Mouse (Mus musculus): ENCODE results near the gene Dppa2. TPM values are rescaled to one million over a fixed set of nuclear protein-coding genes. Genes with fewer than 3 reads are reported as not detected.
"Not testable (repeated sequence)": the region's sequence is repeated elsewhere in the genome, so short reads cannot be mapped to it uniquely, and the experiment has no call there.

The Dppa2 gene
- polyA plus RNA-seq, 1 experiment from 2014 or later: not detected

GRCm38 (mm10) chr16:48303983-48304382 is 275 bp downstream of the Dppa2 start:
- Histone ChIP-seq H3K27me3 (replicated peaks) (no peaks in the 10 kb centered on the region), H3K9ac (replicated peaks) (no peak overlapping the region), H3K27ac (replicated peaks) (no peak overlapping the region), H3K4me2 (no peak overlapping the region), H3K4me1 (no peaks in the 10 kb centered on the region), H3K36me3 (no peaks in the 10 kb centered on the region), H3K4me3 (replicated peaks) (no peak overlapping the region), H3K9me3 (replicated peaks) (no peaks in the 10 kb centered on the region)
- ATAC-seq (ENCODE audit: low FRiP score): no peak
- WGBS: 90% methylated on average over 3 of the region's 3 CpGs

GRCm38 (mm10) chr16:48308916-48309315 is 5.2 kb downstream of the Dppa2 start:
- not testable (repeated sequence) for ATAC-seq (ENCODE audit: low FRiP score); H3K4me1 ChIP-seq; H3K4me2 ChIP-seq; H3K36me3 ChIP-seq; H3K4me3 ChIP-seq (replicated peaks); H3K9me3 ChIP-seq (replicated peaks); H3K9ac ChIP-seq (replicated peaks); H3K27me3 ChIP-seq (replicated peaks); H3K27ac ChIP-seq (replicated peaks)
- 93% methylated on average over 10 of the region's 10 CpGs for WGBS

GRCm38 (mm10) chr16:48309912-48310630 is 6.4 kb downstream of the Dppa2 start:
- H3K4me3 ChIP-seq (replicated peaks): no peak overlapping the region
- WGBS: 79% methylated on average over 12 of the region's 12 CpGs
- no peaks in the 10 kb centered on the region for H3K4me1 ChIP-seq
- no peak overlapping the region for H3K27ac ChIP-seq (replicated peaks)
- ATAC-seq (ENCODE audit: low FRiP score): no peak
- H3K36me3 ChIP-seq: no peaks in the 10 kb centered on the region
- no peak overlapping the region for H3K4me2 ChIP-seq
- no peaks in the 10 kb centered on the region for H3K27me3 ChIP-seq (replicated peaks)
- H3K9me3 ChIP-seq (replicated peaks): no peaks in the 10 kb centered on the region
- H3K9ac ChIP-seq (replicated peaks): no peak overlapping the region

- H3K4me2 ChIP-seq: no peak overlapping the region
- H3K4me1 ChIP-seq: no peaks in the 10 kb centered on the region
- H3K36me3 ChIP-seq: no peaks in the 10 kb centered on the region
- no peak overlapping the region for H3K9ac ChIP-seq (replicated peaks)
- H3K27ac ChIP-seq (replicated peaks): no peak overlapping the region
- no peaks in the 10 kb centered on the region for H3K27me3 ChIP-seq (replicated peaks)
- 85% methylated on average over 3 of the region's 3 CpGs for WGBS
- ATAC-seq (ENCODE audit: low FRiP score): no peak
- no peak overlapping the region for H3K4me3 ChIP-seq (replicated peaks)
- no peaks in the 10 kb centered on the region for H3K9me3 ChIP-seq (replicated peaks)
Observed at GRCm38 (mm10) chr16:48315294-48315693, 11.6 kb downstream of the Dppa2 start.

- H3K36me3 ChIP-seq: no peaks in the 10 kb centered on the region
- no peak overlapping the region for H3K4me3 ChIP-seq (replicated peaks)
- H3K9ac ChIP-seq (replicated peaks): no peak overlapping the region
- ATAC-seq (ENCODE audit: low FRiP score): no peak
- no peak overlapping the region for H3K27ac ChIP-seq (replicated peaks)
- no peaks in the 10 kb centered on the region for H3K9me3 ChIP-seq (replicated peaks)
- H3K27me3 ChIP-seq (replicated peaks): no peaks in the 10 kb centered on the region
- WGBS: 98% methylated on average over 6 of the region's 6 CpGs
- H3K4me1 ChIP-seq: no peaks in the 10 kb centered on the region
- no peak overlapping the region for H3K4me2 ChIP-seq
Observed at GRCm38 (mm10) chr16:48320781-48321180, 17.1 kb downstream of the Dppa2 start.

- 71% methylated on average over 6 of the region's 6 CpGs for WGBS
- no peaks in the 10 kb centered on the region for H3K36me3 ChIP-seq
- no peaks in the 10 kb centered on the region for H3K27me3 ChIP-seq (replicated peaks)
- H3K9me3 ChIP-seq (replicated peaks): no peaks in the 10 kb centered on the region
- no peak overlapping the region for H3K9ac ChIP-seq (replicated peaks)
- H3K4me3 ChIP-seq (replicated peaks): no peak overlapping the region
- no peak overlapping the region for H3K27ac ChIP-seq (replicated peaks)
- ATAC-seq (ENCODE audit: low FRiP score): no peak
- H3K4me1 ChIP-seq: no peaks in the 10 kb centered on the region
- no peak overlapping the region for H3K4me2 ChIP-seq
Observed at GRCm38 (mm10) chr16:48323133-48323532, 19.4 kb downstream of the Dppa2 start.

- Histone ChIP-seq H3K4me1 (no peaks in the 10 kb centered on the region), H3K27me3 (replicated peaks) (no peaks in the 10 kb centered on the region), H3K4me3 (replicated peaks) (no peak overlapping the region), H3K36me3 (no peaks in the 10 kb centered on the region), H3K9me3 (replicated peaks) (no peaks in the 10 kb centered on the region), H3K9ac (replicated peaks) (no peak overlapping the region), H3K27ac (replicated peaks) (no peak overlapping the region), H3K4me2 (no peak overlapping the region)
- no peak for ATAC-seq (ENCODE audit: low FRiP score)
- 88% methylated on average over 8 of the region's 8 CpGs for WGBS
Observed at GRCm38 (mm10) chr16:48323602-48324345, 20.1 kb downstream of the Dppa2 start.

- Histone ChIP-seq H3K4me2 (no peak overlapping the region), H3K27ac (replicated peaks) (no peak overlapping the region), H3K9me3 (replicated peaks) (no peaks in the 10 kb centered on the region), H3K27me3 (replicated peaks) (no peaks in the 10 kb centered on the region), H3K9ac (replicated peaks) (no peak overlapping the region), H3K4me3 (replicated peaks) (no peak overlapping the region), H3K36me3 (no peaks in the 10 kb centered on the region), H3K4me1 (no peaks in the 10 kb centered on the region)
- no peak for ATAC-seq (ENCODE audit: low FRiP score)
- 51% methylated on average over 5 of the region's 5 CpGs for WGBS
Observed at GRCm38 (mm10) chr16:48326903-48327302, 23.2 kb downstream of the Dppa2 start.

- no peaks in the 10 kb centered on the region for H3K9me3 ChIP-seq (replicated peaks)
- no peaks in the 10 kb centered on the region for H3K4me1 ChIP-seq
- H3K9ac ChIP-seq (replicated peaks): no peak overlapping the region
- no peak overlapping the region for H3K4me3 ChIP-seq (replicated peaks)
- no peaks in the 10 kb centered on the region for H3K36me3 ChIP-seq
- ATAC-seq (ENCODE audit: low FRiP score): no peak
- no peaks in the 10 kb centered on the region for H3K27me3 ChIP-seq (replicated peaks)
- no peak overlapping the region for H3K4me2 ChIP-seq
- 96% methylated on average over 2 of the region's 2 CpGs for WGBS
- H3K27ac ChIP-seq (replicated peaks): no peak overlapping the region
Observed at GRCm38 (mm10) chr16:48328420-48328819, 24.7 kb downstream of the Dppa2 start.

- no peak for ATAC-seq (ENCODE audit: low FRiP score)
- Histone ChIP-seq H3K4me3 (replicated peaks) (no peak overlapping the region), H3K27ac (replicated peaks) (no peak overlapping the region), H3K9me3 (replicated peaks) (no peaks in the 10 kb centered on the region), H3K4me2 (no peak overlapping the region), H3K27me3 (replicated peaks) (no peaks in the 10 kb centered on the region), H3K9ac (replicated peaks) (no peak overlapping the region), H3K36me3 (no peaks in the 10 kb centered on the region), H3K4me1 (no peaks in the 10 kb centered on the region)
- WGBS: 85% methylated on average over 3 of the region's 3 CpGs
Observed at GRCm38 (mm10) chr16:48331822-48332221, 28.1 kb downstream of the Dppa2 start.

GRCm38 (mm10) chr16:48335326-48335725 is 31.6 kb downstream of the Dppa2 start:
- Histone ChIP-seq H3K36me3 (no peaks in the 10 kb centered on the region), H3K4me2 (no peak overlapping the region), H3K9me3 (replicated peaks) (no peaks in the 10 kb centered on the region), H3K27ac (replicated peaks) (no peak overlapping the region), H3K27me3 (replicated peaks) (no peaks in the 10 kb centered on the region), H3K9ac (replicated peaks) (no peak overlapping the region), H3K4me1 (no peaks in the 10 kb centered on the region), H3K4me3 (replicated peaks) (no peak overlapping the region)
- 86% methylated on average over 4 of the region's 4 CpGs for WGBS
- ATAC-seq (ENCODE audit: low FRiP score): no peak

- no peaks in the 10 kb centered on the region; the same call in 1 of the 2 replicates for H3K9me3 ChIP-seq (replicated peaks)
- ATAC-seq (ENCODE audit: low FRiP score): no peak
- H3K4me2 ChIP-seq: no peak overlapping the region
- H3K4me3 ChIP-seq (replicated peaks): no peak overlapping the region
- H3K36me3 ChIP-seq: no peaks in the 10 kb centered on the region
- H3K9ac ChIP-seq (replicated peaks): no peak overlapping the region
- no peaks in the 10 kb centered on the region for H3K4me1 ChIP-seq
- WGBS: 88% methylated on average over 2 of the region's 2 CpGs
- H3K27ac ChIP-seq (replicated peaks): no peak overlapping the region
- H3K27me3 ChIP-seq (replicated peaks): no peaks in the 10 kb centered on the region
Observed at GRCm38 (mm10) chr16:48344193-48344592, 40.5 kb downstream of the Dppa2 start.

All from neural tube, embryonic 15.5 days (tissue).